Mouse (Mus musculus): ENCODE results near the gene Trpm3. TPM values are rescaled to one million over a fixed set of nuclear protein-coding genes. Genes with fewer than 3 reads are reported as not detected.
"Not testable (repeated sequence)": the region's sequence is repeated elsewhere in the genome, so short reads cannot be mapped to it uniquely, and the experiment has no call there.

The Trpm3 gene
- polyA plus RNA-seq, 2 experiments, result 0.03 TPM; not detected in 1

DNA sequence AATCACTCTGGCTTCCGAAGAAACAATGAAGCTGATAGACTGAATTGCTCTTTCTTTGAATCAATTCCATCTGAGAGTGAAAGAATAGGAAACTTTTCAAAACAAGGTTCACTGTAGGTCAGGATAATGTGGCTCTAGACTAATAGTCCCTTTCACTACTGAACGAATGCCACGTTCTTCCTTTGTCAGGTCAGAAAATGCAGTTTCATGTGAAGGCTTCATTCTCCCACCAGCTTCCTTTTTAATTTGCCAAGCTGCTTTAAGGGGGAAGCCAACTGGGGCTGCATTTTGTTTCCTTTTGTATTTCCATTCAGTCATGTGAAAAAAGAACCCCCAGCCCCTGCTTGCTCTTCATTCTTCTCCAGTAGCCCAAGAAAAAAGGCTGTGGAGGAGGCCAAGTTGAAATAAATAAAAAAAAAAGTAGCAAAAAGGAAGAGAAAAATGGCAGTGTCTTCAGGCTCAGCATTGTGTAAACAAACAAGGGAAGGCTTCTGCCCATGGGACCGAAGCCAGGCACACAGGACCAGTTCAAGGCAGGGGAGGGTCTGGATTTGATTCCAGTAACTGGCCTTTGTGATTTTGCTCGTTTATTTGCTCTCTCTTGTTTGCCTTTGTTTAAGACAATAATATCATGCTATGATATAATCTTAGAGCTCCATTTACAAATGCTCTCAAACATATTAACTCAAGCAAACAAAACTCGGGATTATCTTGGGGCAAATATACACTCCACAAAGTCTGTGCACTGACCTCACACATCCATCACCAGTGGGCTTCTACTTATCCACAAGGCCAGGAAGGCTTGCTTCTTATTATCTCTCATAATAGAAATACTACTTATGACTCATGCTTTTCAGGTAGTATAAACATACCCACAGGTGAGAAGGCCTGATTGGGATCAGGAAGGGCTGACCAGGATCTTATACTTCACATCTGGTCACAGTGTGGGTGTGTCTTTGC is 702.5 kb downstream of the Trpm3 start:
- 55% methylated on average over 6 of the region's 6 CpGs for WGBS (ENCODE audit: insufficient replicate concordance)
- ATAC-seq (ENCODE audit: insufficient read depth) (no peak), DNase-seq (ENCODE audit: low read depth in 3 of 3, low spot score in 3 of 3) (no peak)
- Histone ChIP-seq H3K27me3 (ENCODE audit: control insufficient read depth, insufficient read depth, low read length) (no peaks in the 10 kb centered on the region), H3K27ac (no peak overlapping the region), H3K4me3 (ENCODE audit: insufficient read depth in 1 of 2, low read depth in 2 of 2, low read length in 2 of 2) (no peak overlapping the region), H3K4me1 (replicated peaks; ENCODE audit: control insufficient read depth in 2 of 2, insufficient read depth in 2 of 2, low read length in 1 of 2) (no peaks in the 10 kb centered on the region), H3K9me3 (ENCODE audit: control insufficient read depth, low read length) (no peaks in the 10 kb centered on the region), H3K9ac (replicated peaks) (no peak overlapping the region), H3K4me2 (ENCODE audit: low read depth) (no peak overlapping the region), H3K36me3 (replicated peaks; ENCODE audit: control insufficient read depth, insufficient read depth, low read depth) (no peaks in the 10 kb centered on the region)
- TF ChIP-seq CTCF (IDR thresholded peaks at IDR 0.05; ENCODE audit: low read depth) (no peak), EP300 (IDR thresholded peaks at IDR 0.05; ENCODE audit: low read depth) (no peak)

GRCm38 (mm10) chr19:22842697-22843096 is 703.9 kb downstream of the Trpm3 start:
- H3K27ac ChIP-seq, result no peak overlapping the region
- H3K4me3 ChIP-seq (ENCODE audit: insufficient read depth in 1 of 2, low read depth in 2 of 2, low read length in 2 of 2), result no peak overlapping the region
- no peaks in the 10 kb centered on the region for H3K9me3 ChIP-seq (ENCODE audit: control insufficient read depth, low read length)
- DNase-seq (ENCODE audit: low read depth in 3 of 3, low spot score in 3 of 3) (no peak), ATAC-seq (ENCODE audit: insufficient read depth) (no peak)
- no peak overlapping the region for H3K4me2 ChIP-seq (ENCODE audit: low read depth)
- no peaks in the 10 kb centered on the region for H3K27me3 ChIP-seq (ENCODE audit: control insufficient read depth, insufficient read depth, low read length)
- no peaks in the 10 kb centered on the region for H3K36me3 ChIP-seq (replicated peaks; ENCODE audit: control insufficient read depth, insufficient read depth, low read depth)
- WGBS (ENCODE audit: insufficient replicate concordance), result 69% methylated on average over 2 of the region's 2 CpGs
- no peak for TF ChIP-seq CTCF (IDR thresholded peaks at IDR 0.05; ENCODE audit: low read depth)
- H3K4me1 ChIP-seq (replicated peaks; ENCODE audit: control insufficient read depth in 2 of 2, insufficient read depth in 2 of 2, low read length in 1 of 2), result no peaks in the 10 kb centered on the region
- no peak overlapping the region for H3K9ac ChIP-seq (replicated peaks)

DNA sequence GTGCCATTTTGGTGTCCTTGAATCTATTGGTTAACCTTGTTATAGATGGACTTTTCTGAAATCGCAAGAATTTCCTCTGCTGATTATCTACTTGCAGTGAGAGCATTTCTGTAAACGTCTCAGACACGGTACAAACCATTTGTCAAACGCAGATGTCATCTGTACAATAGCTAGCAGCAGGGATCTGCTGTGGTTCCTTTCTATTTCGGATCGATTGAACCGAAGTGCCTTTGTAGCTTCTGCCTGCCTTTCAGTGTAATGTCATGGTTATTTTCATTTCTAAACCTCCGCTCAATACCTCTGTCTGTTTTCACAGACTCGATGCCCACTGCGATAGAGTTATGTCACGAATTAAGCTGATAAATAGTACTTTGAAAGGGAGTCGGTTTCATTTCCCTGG is 708.9 kb downstream of the Trpm3 start:
- TF ChIP-seq CTCF (IDR thresholded peaks at IDR 0.05; ENCODE audit: low read depth), result no peak
- no peak for TF ChIP-seq EP300 (IDR thresholded peaks at IDR 0.05; ENCODE audit: low read depth)

GRCm38 (mm10) chr19:22848251-22848650 is 709.4 kb downstream of the Trpm3 start:
- H3K4me2 ChIP-seq (ENCODE audit: low read depth), result no peak overlapping the region
- no peak overlapping the region for H3K27ac ChIP-seq
- no peak overlapping the region for H3K9ac ChIP-seq (replicated peaks)
- H3K9me3 ChIP-seq (ENCODE audit: control insufficient read depth, low read length), result no peaks in the 10 kb centered on the region
- ATAC-seq (ENCODE audit: insufficient read depth) (no peak), DNase-seq (ENCODE audit: low read depth in 3 of 3, low spot score in 3 of 3) (no peak)
- no peaks in the 10 kb centered on the region for H3K27me3 ChIP-seq (ENCODE audit: control insufficient read depth, insufficient read depth, low read length)
- WGBS (ENCODE audit: insufficient replicate concordance), result 41% methylated on average over 1 of the region's 1 CpGs
- no peak overlapping the region for H3K4me3 ChIP-seq (ENCODE audit: insufficient read depth in 1 of 2, low read depth in 2 of 2, low read length in 2 of 2)
- no peaks in the 10 kb centered on the region for H3K36me3 ChIP-seq (replicated peaks; ENCODE audit: control insufficient read depth, insufficient read depth, low read depth)
- no peaks in the 10 kb centered on the region for H3K4me1 ChIP-seq (replicated peaks; ENCODE audit: control insufficient read depth in 2 of 2, insufficient read depth in 2 of 2, low read length in 1 of 2)
- no peak for TF ChIP-seq CTCF (IDR thresholded peaks at IDR 0.05; ENCODE audit: low read depth)
- no peak for TF ChIP-seq EP300 (IDR thresholded peaks at IDR 0.05; ENCODE audit: low read depth)

More for the DNA sequence above, 708.9 kb downstream of the Trpm3 start:
- Histone ChIP-seq H3K4me3 (ENCODE audit: insufficient read depth in 1 of 2, low read depth in 2 of 2, low read length in 2 of 2) (no peak overlapping the region), H3K36me3 (replicated peaks; ENCODE audit: control insufficient read depth, insufficient read depth, low read depth) (no peaks in the 10 kb centered on the region), H3K9ac (replicated peaks) (no peak overlapping the region), H3K27me3 (ENCODE audit: control insufficient read depth, insufficient read depth, low read length) (no peaks in the 10 kb centered on the region), H3K9me3 (ENCODE audit: control insufficient read depth, low read length) (no peaks in the 10 kb centered on the region), H3K4me1 (replicated peaks; ENCODE audit: control insufficient read depth in 2 of 2, insufficient read depth in 2 of 2, low read length in 1 of 2) (no peaks in the 10 kb centered on the region), H3K27ac (no peak overlapping the region), H3K4me2 (ENCODE audit: low read depth) (no peak overlapping the region)
- ATAC-seq (ENCODE audit: insufficient read depth), result no peak
- 53% methylated on average over 12 of the region's 12 CpGs for WGBS (ENCODE audit: insufficient replicate concordance)
- no peak for DNase-seq (ENCODE audit: low read depth in 3 of 3, low spot score in 3 of 3)

DNA sequence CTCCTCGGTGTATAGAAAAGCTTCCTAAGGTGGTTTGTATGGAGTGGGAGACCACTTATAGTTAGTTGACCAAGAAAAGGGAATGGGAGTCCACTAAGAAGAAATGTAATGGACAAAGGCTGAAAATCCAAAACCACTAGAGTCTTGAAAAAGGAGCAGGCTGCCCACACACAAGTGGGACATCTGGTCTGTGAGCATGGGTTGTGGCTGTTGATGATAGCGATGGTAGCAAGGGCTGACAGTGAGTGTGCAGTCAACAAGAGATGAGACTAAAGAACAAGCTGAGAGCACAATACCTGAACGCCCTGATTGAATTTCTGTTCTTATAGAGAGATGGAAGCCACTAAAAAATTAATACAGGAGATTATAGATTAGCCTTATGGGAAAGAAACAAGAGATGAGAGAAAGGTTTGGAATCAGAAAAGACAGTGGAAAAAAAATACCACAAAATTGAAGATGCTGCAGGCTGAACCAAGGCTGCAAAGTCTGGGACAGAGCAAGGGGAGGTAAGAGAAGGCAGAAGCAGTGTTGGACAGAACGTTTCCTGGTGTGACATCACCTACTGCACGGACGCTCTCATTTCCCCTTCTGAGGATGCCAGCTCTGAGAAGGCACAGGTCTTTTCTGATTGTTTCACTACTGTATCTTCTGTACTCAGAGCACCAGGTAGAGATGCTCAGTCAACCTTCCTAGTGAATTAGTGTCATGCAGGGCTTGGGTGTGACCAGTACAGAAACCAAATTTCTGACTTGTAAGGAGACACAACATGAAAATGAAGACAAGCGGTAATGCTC is 710.1 kb downstream of the Trpm3 start:
- WGBS (ENCODE audit: insufficient replicate concordance), result 48% methylated on average over 7 of the region's 7 CpGs
- no peak for ATAC-seq (ENCODE audit: insufficient read depth)
- Histone ChIP-seq H3K4me1 (replicated peaks; ENCODE audit: control insufficient read depth in 2 of 2, insufficient read depth in 2 of 2, low read length in 1 of 2) (no peaks in the 10 kb centered on the region), H3K9me3 (ENCODE audit: control insufficient read depth, low read length) (no peaks in the 10 kb centered on the region), H3K9ac (replicated peaks) (no peak overlapping the region), H3K4me2 (ENCODE audit: low read depth) (no peak overlapping the region), H3K27me3 (ENCODE audit: control insufficient read depth, insufficient read depth, low read length) (no peaks in the 10 kb centered on the region), H3K4me3 (ENCODE audit: insufficient read depth in 1 of 2, low read depth in 2 of 2, low read length in 2 of 2) (no peak overlapping the region), H3K27ac (no peak overlapping the region), H3K36me3 (replicated peaks; ENCODE audit: control insufficient read depth, insufficient read depth, low read depth) (no peaks in the 10 kb centered on the region)
- no peak for DNase-seq (ENCODE audit: low read depth in 3 of 3, low spot score in 3 of 3)
- no peak for TF ChIP-seq CTCF (IDR thresholded peaks at IDR 0.05; ENCODE audit: low read depth)
- TF ChIP-seq EP300 (IDR thresholded peaks at IDR 0.05; ENCODE audit: low read depth), result no peak

- WGBS (ENCODE audit: insufficient replicate concordance), result 59% methylated on average over 5 of the region's 5 CpGs
Measured at GRCm38 (mm10) chr19:22851423-22851822, 712.6 kb downstream of the Trpm3 start.

More at GRCm38 (mm10) chr19:22851423-22851822, 712.6 kb downstream of the Trpm3 start:
- DNase-seq (ENCODE audit: low read depth in 3 of 3, low spot score in 3 of 3); ATAC-seq (ENCODE audit: insufficient read depth); H3K27me3 ChIP-seq (ENCODE audit: control insufficient read depth, insufficient read depth, low read length); H3K4me3 ChIP-seq (ENCODE audit: insufficient read depth in 1 of 2, low read depth in 2 of 2, low read length in 2 of 2); H3K9me3 ChIP-seq (ENCODE audit: control insufficient read depth, low read length); H3K36me3 ChIP-seq (replicated peaks; ENCODE audit: control insufficient read depth, insufficient read depth, low read depth); H3K9ac ChIP-seq (replicated peaks); H3K27ac ChIP-seq; H3K4me1 ChIP-seq (replicated peaks; ENCODE audit: control insufficient read depth in 2 of 2, insufficient read depth in 2 of 2, low read length in 1 of 2); H3K4me2 ChIP-seq (ENCODE audit: low read depth): not testable (repeated sequence)
